Mouse (Mus musculus) liver, postnatal 0 days (tissue): Measurements from ENCODE around the gene Mettl7b. TPM values are rescaled to one million over a fixed set of nuclear protein-coding genes. Genes with fewer than 3 reads are reported as not detected.

Source experiments
- ATAC-seq: fragments of 200-750 bp; cut with Nextera tagmentation; 2 replicates; pipeline ENCODE4 v1.8.0; 2017; ENCODE audit warnings: mild to moderate bottlenecking, moderate library complexity
- DNase-seq: peaks from one replicate; pipeline ENCODE4 v3.0.0-alpha.2; 2016
- H3K27ac ChIP-seq: fragments of 300-500 bp; sonication (generic); 2 replicates; pipeline ENCODE4 v1.5.1; 2014; ENCODE audit warnings: antibody characterized with exemption, moderate library complexity, mild to moderate bottlenecking, low read depth
- H3K27me3 ChIP-seq: fragments of 300-500 bp; sonication (generic); 2 replicates; pipeline ENCODE4 v1.6.1; 2014; ENCODE audit warnings: low read length, control low read depth, mixed read lengths; ENCODE audit not compliant: insufficient read depth
- H3K36me3 ChIP-seq: fragments of 300-500 bp; sonication (generic); replicated peaks from 2 replicates; pipeline ENCODE4 v1.6.1; 2014; ENCODE audit warnings: mild to moderate bottlenecking, control low read depth, low read length, moderate library complexity, mixed read lengths; ENCODE audit not compliant: insufficient read depth
- H3K4me1 ChIP-seq: fragments of 300-500 bp; sonication (generic); 2 replicates; pipeline ENCODE4 v1.6.1; 2014; ENCODE audit warnings: antibody characterized with exemption, mild to moderate bottlenecking, control low read depth; ENCODE audit not compliant: insufficient read depth
- H3K4me2 ChIP-seq: fragments of 300-500 bp; sonication (generic); 2 replicates; pipeline ENCODE4 v1.6.1; 2014; ENCODE audit warnings: low read depth, mild to moderate bottlenecking, low read length, moderate library complexity, mixed read lengths
- H3K4me3 ChIP-seq: fragments of 300-500 bp; sonication (generic); 2 replicates; pipeline ENCODE4 v1.5.1; 2014; ENCODE audit warnings: low read depth, low read length
- H3K9ac ChIP-seq: fragments of 300-500 bp; sonication (generic); replicated peaks from 2 replicates; pipeline ENCODE4 v1.6.1; 2014; ENCODE audit warnings: mild to moderate bottlenecking, moderate library complexity
- H3K9me3 ChIP-seq: fragments of 300-500 bp; sonication (generic); 2 replicates; pipeline ENCODE4 v1.6.1; 2016; ENCODE audit warnings: mild to moderate bottlenecking, control low read depth, low read length, mixed read lengths
- CTCF ChIP-seq: sonication (generic); IDR thresholded peaks from 2 replicates; pipeline ENCODE4 v1.5.1; 2016; ENCODE audit warnings: antibody characterized with exemption, low read depth
- EP300 ChIP-seq: IDR thresholded peaks from 2 replicates; pipeline ENCODE4 v1.6.1; 2016; ENCODE audit warnings: antibody characterized with exemption, low read depth, mild to moderate bottlenecking
- WGBS: fragments of 180-500 bp; shearing (Covaris S2); extraction: QIAGEN DNeasy Blood & Tissue Kit; methylation state at CpG from one replicate; pipeline ENCODE4 v1.1.7; 2014; ENCODE audit not compliant: insufficient replicate concordance; 5-methylcytosine and 5-hydroxymethylcytosine counted together
- polyA plus RNA-seq: library from polyadenylated mRNA; unstranded; fragments of >200 nt; fragmentation: Nextera tagmentation; extraction: Ambion mirVana; gene quantifications from 2 replicates; pipeline ENCODE4 v1.2.1, GENCODE M21; 2015

Gene Mettl7b
- polyA plus RNA-seq, 1 experiment from 2014 or later, result 33.3 TPM

DNA sequence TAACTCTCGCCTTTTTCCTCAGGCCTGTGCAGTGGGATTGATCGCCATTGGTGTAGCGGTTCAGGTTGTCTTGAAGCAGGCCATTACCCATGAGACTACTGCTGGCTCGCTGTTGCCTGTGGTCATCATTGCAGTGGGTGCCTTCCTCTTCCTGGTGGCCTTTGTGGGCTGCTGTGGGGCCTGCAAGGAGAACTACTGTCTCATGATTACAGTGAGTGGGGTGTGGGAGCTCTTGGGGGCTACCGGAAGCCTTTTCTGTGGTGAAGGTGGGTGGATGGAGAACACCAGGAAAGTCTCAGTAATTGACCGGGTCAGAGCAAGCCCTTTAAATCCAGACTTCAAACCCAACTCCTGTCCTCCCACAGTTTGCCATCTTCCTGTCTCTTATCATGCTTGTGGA, 49.4 kb downstream of the Mettl7b start:
- Histone ChIP-seq H3K4me2 (peak overlapping the region; percentile 68; the same call in 1 of the 2 replicates), H3K9me3 (no peaks in the 10 kb centered on the region), H3K9ac (no peak overlapping the region), H3K36me3 (0 out of 2 replicates have a peak, but pooled peaks cover 11% of the 10 kb centered on the region), H3K27me3 (peaks cover 3% of the 10 kb centered on the region), H3K27ac (no peak overlapping the region), H3K4me3 (0 out of 2 replicates have a peak overlapping the region, but pooled peaks have one; percentile 8), H3K4me1 (peaks cover 2% of the 10 kb centered on the region; the same call in 1 of the 2 replicates)
- no peak for ATAC-seq
- TF ChIP-seq EP300 (no peak), CTCF (no peak)
- DNase-seq, result no peak
- WGBS, result 72% methylated on average over 6 of the region's 6 CpGs

DNA sequence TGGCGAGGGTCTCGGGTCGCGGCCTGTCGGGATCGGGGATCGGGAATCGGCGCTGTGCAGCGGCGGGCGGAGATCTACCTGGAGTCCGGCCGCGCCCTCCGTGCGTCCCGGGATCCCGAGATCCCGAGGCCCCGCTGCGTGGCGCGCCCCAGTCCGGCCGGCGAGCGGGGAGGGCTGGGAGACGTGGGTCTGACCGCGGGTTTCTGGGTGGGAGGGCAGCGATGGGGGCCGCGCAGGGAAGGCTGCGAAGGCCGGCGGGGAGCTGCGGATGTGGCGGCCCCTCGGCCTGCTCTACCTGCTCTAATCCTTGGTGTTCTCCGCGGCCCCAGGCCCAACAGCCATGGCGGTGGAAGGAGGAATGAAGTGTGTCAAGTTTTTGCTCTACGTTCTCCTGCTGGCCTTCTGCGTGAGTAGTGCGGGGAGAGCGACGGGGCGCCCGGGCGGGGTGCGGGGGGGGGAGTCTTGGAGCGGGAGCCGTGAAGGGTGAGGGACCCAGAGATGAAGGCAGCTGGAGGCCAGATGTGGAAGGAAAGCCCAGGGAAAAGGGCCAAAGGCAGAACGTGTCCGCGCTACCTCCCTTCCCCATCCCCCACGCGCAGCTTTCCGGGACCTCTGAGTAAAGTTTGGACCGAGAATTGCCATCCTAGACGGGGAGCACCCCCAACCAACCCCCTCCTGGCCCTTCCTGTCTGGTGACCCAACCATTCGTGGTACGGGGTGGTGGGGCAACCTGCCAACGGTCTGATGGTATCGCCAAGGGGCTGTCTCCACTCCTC, 50.5 kb downstream of the Mettl7b start:
- peak; percentile 55 for DNase-seq
- Histone ChIP-seq H3K9ac (peak overlapping the region; percentile 79), H3K36me3 (0 out of 2 replicates have a peak, but pooled peaks cover 10% of the 10 kb centered on the region), H3K4me2 (peak overlapping the region; percentile 68), H3K9me3 (no peaks in the 10 kb centered on the region), H3K4me1 (peaks cover 2% of the 10 kb centered on the region; the same call in 1 of the 2 replicates), H3K4me3 (peak overlapping the region; percentile 71), H3K27me3 (peaks cover 3% of the 10 kb centered on the region), H3K27ac (peak overlapping the region; percentile 73)
- peak; percentile 37 for ATAC-seq
- TF ChIP-seq CTCF, result no peak
- no peak for TF ChIP-seq EP300
- WGBS, result 5% methylated on average over 48 of the region's 66 CpGs

DNA sequence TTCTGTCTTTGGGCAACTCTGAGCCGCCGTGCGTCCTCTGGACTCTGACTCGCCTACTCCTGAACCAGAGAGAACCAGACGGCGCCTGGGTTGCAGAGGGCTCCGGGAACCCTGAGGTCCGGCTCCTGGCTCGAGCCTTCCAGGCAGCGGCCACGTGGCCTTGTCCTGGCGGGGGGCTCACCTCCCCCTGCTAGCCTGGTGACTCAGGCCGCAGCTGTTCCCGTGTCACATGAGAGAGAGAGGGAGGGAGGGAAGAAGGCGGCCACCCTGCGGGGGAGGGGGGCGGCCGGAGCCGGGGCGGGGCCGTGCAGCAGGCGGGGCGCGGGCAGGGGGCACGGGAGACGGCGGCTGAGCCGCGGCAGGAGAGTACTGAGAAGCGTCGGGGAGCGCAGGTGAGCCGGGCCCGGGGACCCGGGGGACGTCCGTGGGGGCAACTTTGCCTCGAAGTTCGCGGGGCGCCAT, 51.2 kb downstream of the Mettl7b start:
- Histone ChIP-seq H3K36me3 (0 out of 2 replicates have a peak, but pooled peaks cover 10% of the 10 kb centered on the region), H3K4me3 (peak overlapping the region; percentile 71), H3K4me2 (peak overlapping the region; percentile 68), H3K27ac (peak overlapping the region; percentile 73), H3K4me1 (peaks cover 2% of the 10 kb centered on the region; the same call in 1 of the 2 replicates), H3K9me3 (no peaks in the 10 kb centered on the region), H3K27me3 (peaks cover 3% of the 10 kb centered on the region), H3K9ac (peak overlapping the region; percentile 79)
- TF ChIP-seq CTCF, result no peak
- no peak for TF ChIP-seq EP300
- DNase-seq, result peak; percentile 82
- WGBS, result 1% methylated on average over 35 of the region's 41 CpGs
- ATAC-seq, result peak; percentile 83

DNA sequence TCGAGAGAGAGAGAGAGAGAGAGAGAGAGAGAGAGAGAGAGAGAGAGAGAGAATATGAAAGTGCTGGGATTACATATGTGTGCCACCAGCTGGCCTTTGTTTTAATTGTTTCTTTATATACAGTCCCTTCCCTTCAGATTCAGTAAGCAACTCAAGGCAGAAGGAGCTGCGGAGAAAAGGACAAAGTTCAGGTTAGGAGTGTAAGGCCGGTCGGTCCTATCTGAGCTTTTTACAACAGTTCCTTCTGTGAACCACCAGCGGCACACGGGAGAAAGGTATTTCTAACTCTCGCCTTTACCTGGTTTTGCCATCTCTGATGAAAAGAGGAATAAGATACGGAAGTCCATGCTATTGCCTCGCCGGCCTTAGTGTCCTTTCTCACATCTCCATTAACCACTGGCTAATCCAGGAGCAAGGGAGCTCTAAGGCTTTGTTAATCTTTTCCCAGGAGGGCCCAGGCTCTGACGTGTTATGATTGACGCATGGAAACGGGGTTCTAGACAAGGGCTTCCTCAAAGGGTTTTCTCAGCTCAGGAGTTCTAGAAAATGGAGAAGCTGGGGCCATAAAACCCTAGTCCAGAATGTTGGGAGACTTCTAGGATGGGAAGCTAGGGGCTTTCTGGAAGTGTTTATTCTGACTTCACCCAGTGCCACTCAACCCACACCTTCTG, 51.9 kb downstream of the Mettl7b start:
- Histone ChIP-seq H3K36me3 (0 out of 2 replicates have a peak, but pooled peaks cover 9% of the 10 kb centered on the region), H3K9me3 (no peaks in the 10 kb centered on the region), H3K27ac (peak overlapping the region; percentile 73), H3K4me3 (peak overlapping the region; percentile 71), H3K9ac (peak overlapping the region; percentile 79), H3K27me3 (peaks cover 3% of the 10 kb centered on the region), H3K4me2 (peak overlapping the region; percentile 68), H3K4me1 (peaks cover 2% of the 10 kb centered on the region; the same call in 1 of the 2 replicates)
- TF ChIP-seq EP300, result no peak
- no peak for TF ChIP-seq CTCF
- 62% methylated on average over 13 of the region's 13 CpGs for WGBS
- no peak for DNase-seq
- no peak for ATAC-seq

Other genes with a start within 250 kb of the Mettl7b start
- gene Dgka, start 216.1 kb downstream of the Mettl7b start, polyA plus RNA-seq, result 2.5 and 2.9 TPM in 2 replicates
- gene Pym1, start 213.1 kb downstream of the Mettl7b start, polyA plus RNA-seq, result 14.9 and 17.8 TPM in 2 replicates
- 11.3 and 13.5 TPM in 2 replicates for gene Mmp19, start 170.1 kb downstream of the Mettl7b start, polyA plus RNA-seq
- gene Dnajc14, start 156.9 kb downstream of the Mettl7b start, polyA plus RNA-seq, result 12.9 and 15.0 TPM in 2 replicates
- gene Tmem198b, start 156.6 kb downstream of the Mettl7b start, polyA plus RNA-seq, result 2.3 and 2.5 TPM in 2 replicates
- 72.0 and 75.4 TPM in 2 replicates for gene Sarnp, start 143.7 kb downstream of the Mettl7b start, polyA plus RNA-seq
- 75.8 and 80.6 TPM in 2 replicates for gene Ormdl2, start 139.3 kb downstream of the Mettl7b start, polyA plus RNA-seq
- gene Gdf11, start 69.3 kb downstream of the Mettl7b start, polyA plus RNA-seq, result 0.17 and 0.23 TPM in 2 replicates
- gene Cd63, start 60.0 kb downstream of the Mettl7b start, polyA plus RNA-seq, result 271 and 296 TPM in 2 replicates
- gene Rdh5, start 38.1 kb downstream of the Mettl7b start, polyA plus RNA-seq, result 54.5 and 63.1 TPM in 2 replicates
- 128 and 130 TPM in 2 replicates for gene Bloc1s1, start 37.0 kb downstream of the Mettl7b start, polyA plus RNA-seq
- gene Itga7, start 27.2 kb downstream of the Mettl7b start, polyA plus RNA-seq, result 0.66 and 0.70 TPM in 2 replicates
- not detected in 2 replicates for gene Olfr9, start 28.4 kb upstream of the Mettl7b start, polyA plus RNA-seq
- not detected in 2 replicates for gene Olfr763, start 49.8 kb upstream of the Mettl7b start, polyA plus RNA-seq
- gene Olfr764-ps1, start 78.9 kb upstream of the Mettl7b start, polyA plus RNA-seq, result not detected in 2 replicates
- gene Olfr765, start 89.0 kb upstream of the Mettl7b start, polyA plus RNA-seq, result not detected in 2 replicates
- not detected in 2 replicates for gene Olfr766-ps1, start 108.0 kb upstream of the Mettl7b start, polyA plus RNA-seq
- not detected in 2 replicates for gene Olfr767, start 121.9 kb upstream of the Mettl7b start, polyA plus RNA-seq
- gene Olfr768, start 138.4 kb upstream of the Mettl7b start, polyA plus RNA-seq, result not detected in 2 replicates
- not detected in 2 replicates for gene Olfr769, start 156.9 kb upstream of the Mettl7b start, polyA plus RNA-seq
- gene Olfr770, start 178.0 kb upstream of the Mettl7b start, polyA plus RNA-seq, result not detected in 2 replicates
- not detected in 2 replicates for gene Olfr771, start 203.8 kb upstream of the Mettl7b start, polyA plus RNA-seq
- gene Olfr772, start 216.9 kb upstream of the Mettl7b start, polyA plus RNA-seq, result not detected in 2 replicates
- gene Olfr773, start 226.4 kb upstream of the Mettl7b start, polyA plus RNA-seq, result not detected in 2 replicates